Mouse (Mus musculus): ENCODE measurements around the gene Gm44973.
A peak's percentile ranks its signal among the peaks of the same experiment; 100 is the strongest.
"Not testable (repeated sequence)": the region's sequence is repeated elsewhere in the genome, so short reads cannot be mapped to it uniquely, and the experiment has no call there.

Gm44973 gene

GRCm38 (mm10) chr7:5016920-5017319 lies 1.6 kb downstream of the Gm44973 start:
- no peak for DNase-seq (ENCODE audit: low spot score)

- no peak for DNase-seq (ENCODE audit: low spot score)
Measured at GRCm38 (mm10) chr7:5017352-5017751, 2.1 kb downstream of the Gm44973 start.

GRCm38 (mm10) chr7:5017931-5018330 lies 2.6 kb downstream of the Gm44973 start:
- DNase-seq (ENCODE audit: low spot score): no peak

- not testable (repeated sequence) for DNase-seq (ENCODE audit: low spot score)
Measured at GRCm38 (mm10) chr7:5019576-5019975, 4.3 kb downstream of the Gm44973 start.

- peak; percentile 100 for DNase-seq (ENCODE audit: low spot score)
Measured at GRCm38 (mm10) chr7:5020000-5020681, 4.8 kb downstream of the Gm44973 start, which contains the start of the genes Zfp865 and Ccdc106. TSS of gene Zfp865 (plus strand) at chr7:5020376. TSS of gene Ccdc106 (plus strand) at chr7:5020553.

- DNase-seq (ENCODE audit: low spot score): peak; percentile 15
Measured at GRCm38 (mm10) chr7:5020685-5021084, 5.4 kb downstream of the Gm44973 start.

GRCm38 (mm10) chr7:5021197-5021596 lies 5.9 kb downstream of the Gm44973 start:
- no peak for DNase-seq (ENCODE audit: low spot score)

GRCm38 (mm10) chr7:5029543-5029942 lies 14.2 kb downstream of the Gm44973 start:
- no peak for DNase-seq (ENCODE audit: low spot score)

- DNase-seq (ENCODE audit: low spot score): no peak
Measured at GRCm38 (mm10) chr7:5029946-5030345, 14.7 kb downstream of the Gm44973 start.

GRCm38 (mm10) chr7:5030554-5031275 lies 15.4 kb downstream of the Gm44973 start:
- DNase-seq (ENCODE audit: low spot score): no peak

GRCm38 (mm10) chr7:5031496-5031895 lies 16.2 kb downstream of the Gm44973 start:
- no peak for DNase-seq (ENCODE audit: low spot score)

GRCm38 (mm10) chr7:5033818-5034217 lies 18.5 kb downstream of the Gm44973 start, which contains the start of gene 4632433K11Rik:
TSS of gene 4632433K11Rik (plus strand) at chr7:5034118.
- no peak for DNase-seq (ENCODE audit: low spot score)

- DNase-seq (ENCODE audit: low spot score): no peak
Measured at GRCm38 (mm10) chr7:5035628-5036027, 20.3 kb downstream of the Gm44973 start.

GRCm38 (mm10) chr7:5036136-5036535 lies 20.8 kb downstream of the Gm44973 start:
- DNase-seq (ENCODE audit: low spot score): no peak

- no peak for DNase-seq (ENCODE audit: low spot score)
Measured at GRCm38 (mm10) chr7:5037026-5037425, 21.7 kb downstream of the Gm44973 start.

- DNase-seq (ENCODE audit: low spot score): no peak
Measured at GRCm38 (mm10) chr7:5037467-5037866, 22.2 kb downstream of the Gm44973 start.

GRCm38 (mm10) chr7:5038109-5038732 lies 22.9 kb downstream of the Gm44973 start, which contains the start of gene Zfp784:
TSS of gene Zfp784 (minus strand) at chr7:5038446.
- peak; percentile 91 for DNase-seq (ENCODE audit: low spot score)

- DNase-seq (ENCODE audit: low spot score): no peak
Measured at GRCm38 (mm10) chr7:5038940-5039339, 23.6 kb downstream of the Gm44973 start.

GRCm38 (mm10) chr7:5044981-5045380 lies 29.7 kb downstream of the Gm44973 start:
- DNase-seq (ENCODE audit: low spot score): no peak

- no peak for DNase-seq (ENCODE audit: low spot score)
Measured at GRCm38 (mm10) chr7:5046112-5046511, 30.8 kb downstream of the Gm44973 start.

GRCm38 (mm10) chr7:5047313-5047712 lies 32.0 kb downstream of the Gm44973 start:
- peak; percentile 68 for DNase-seq (ENCODE audit: low spot score)

All from retina, embryonic 14.5 days (tissue).